Mouse (Mus musculus) retina, embryonic 14.5 days (tissue): ENCODE measurements around the gene Syngap1.
"Not testable (repeated sequence)": the region's sequence is repeated elsewhere in the genome, so short reads cannot be mapped to it uniquely, and the experiment has no call there.

Source experiments
- DNase-seq: peaks from one replicate; pipeline ENCODE4 v3.0.0-alpha.2; 2015; ENCODE audit warnings: low spot score

Gene Syngap1

GRCm38 (mm10) chr17:26941031-26941789 is at the start of gene Syngap1:
TSS of gene Syngap1 (plus strand) at chr17:26941253.
- peak; percentile 29 for DNase-seq

- peak; percentile 51 for DNase-seq
These were observed 48.2 kb upstream of the Syngap1 start for GRCm38 (mm10) chr17:26892635-26893375.

- no peak for DNase-seq
These were observed 47.6 kb upstream of the Syngap1 start for GRCm38 (mm10) chr17:26893492-26893891.

- DNase-seq, result no peak
These were observed 46.7 kb upstream of the Syngap1 start for GRCm38 (mm10) chr17:26894342-26894741.

GRCm38 (mm10) chr17:26895578-26895977 is 45.5 kb upstream of the Syngap1 start:
- peak; percentile 85 for DNase-seq

GRCm38 (mm10) chr17:26900916-26901315 is 40.1 kb upstream of the Syngap1 start:
- DNase-seq, result no peak

- DNase-seq, result no peak
These were observed 36.7 kb upstream of the Syngap1 start for GRCm38 (mm10) chr17:26904320-26904719.

- not testable (repeated sequence) for DNase-seq
These were observed 33.5 kb upstream of the Syngap1 start for GRCm38 (mm10) chr17:26907506-26907905.

GRCm38 (mm10) chr17:26915248-26915647 is 25.8 kb upstream of the Syngap1 start:
- DNase-seq, result no peak

GRCm38 (mm10) chr17:26916711-26917482 is 24.2 kb upstream of the Syngap1 start, which contains the start of gene Kifc5b:
TSS of gene Kifc5b (plus strand) at chr17:26917091.
- peak; percentile 100 for DNase-seq

- not testable (repeated sequence) for DNase-seq
These were observed 23.5 kb upstream of the Syngap1 start for GRCm38 (mm10) chr17:26917560-26917959.

GRCm38 (mm10) chr17:26918343-26918742 is 22.7 kb upstream of the Syngap1 start:
- DNase-seq, result no peak

GRCm38 (mm10) chr17:26919516-26919915 is 21.5 kb upstream of the Syngap1 start:
- DNase-seq, result not testable (repeated sequence)

GRCm38 (mm10) chr17:26922368-26922767 is 18.7 kb upstream of the Syngap1 start:
- not testable (repeated sequence) for DNase-seq

- DNase-seq, result not testable (repeated sequence)
These were observed 15.6 kb upstream of the Syngap1 start for GRCm38 (mm10) chr17:26925414-26925813.

- DNase-seq, result peak; percentile 63
These were observed 9.3 kb upstream of the Syngap1 start for GRCm38 (mm10) chr17:26931795-26932194.

GRCm38 (mm10) chr17:26932839-26933398 is 8.1 kb upstream of the Syngap1 start, which contains the start of gene Phf1:
TSS of gene Phf1 (plus strand) at chr17:26933052.
- DNase-seq, result peak; percentile 88

GRCm38 (mm10) chr17:26933419-26933818 is 7.6 kb upstream of the Syngap1 start:
- DNase-seq, result no peak

- no peak for DNase-seq
These were observed 6.9 kb upstream of the Syngap1 start for GRCm38 (mm10) chr17:26933885-26934827.

- no peak for DNase-seq
These were observed 6.0 kb upstream of the Syngap1 start for GRCm38 (mm10) chr17:26935027-26935426.

GRCm38 (mm10) chr17:26936453-26936852 is 4.6 kb upstream of the Syngap1 start:
- no peak for DNase-seq
